ENCODE assay signal across 12 mouse cellular contexts in genomic region chr6:99282866-99283657, GRCm38 (mm10).
DNase-seq lines count a peak whose midpoint lies in the region; ATAC-seq and TF ChIP-seq lines count a peak whose summit lies in the region.
"Had no signal": no experiment of that assay in that cellular context is flagged by ENCODE, and none has a peak within 500 bp of the region (broad histone marks: within the 10 kb centered on the region; RNA-seq: fewer than 3 reads in every experiment).

No protein-coding gene starts in this region.

- H3K27ac ChIP-seq in hindbrain, embryonic 10.5 days, result 0 out of 2 replicates have a peak overlapping the region, but pooled peaks have one; percentile 46
- no peak overlapping the region for H3K27ac ChIP-seq in hindbrain, embryonic 13.5 days
- no peak overlapping the region for H3K27ac ChIP-seq in liver, embryonic 14.5 days
- H3K27ac ChIP-seq: lung, embryonic 15.5 days; neural tube, embryonic 12.5 days had no signal

- TF ChIP-seq CTCF in liver, embryonic 14.5 days (IDR thresholded peaks at IDR 0.05; ENCODE audit: low read depth), result no peak

- no peak overlapping the region for H3K9ac ChIP-seq in hindbrain, embryonic 13.5 days
- no peak overlapping the region for H3K9ac ChIP-seq in liver, embryonic 14.5 days (replicated peaks)
- H3K9ac ChIP-seq: heart, embryonic 12.5 days; lung, embryonic 15.5 days; neural tube, embryonic 12.5 days had no signal

- peaks cover 28% of the 10 kb centered on the region for H3K4me1 ChIP-seq in hindbrain, embryonic 10.5 days (replicated peaks)
- H3K4me1 ChIP-seq in hindbrain, embryonic 13.5 days (replicated peaks), result peaks cover 6% of the 10 kb centered on the region
- H3K4me1 ChIP-seq in liver, embryonic 14.5 days (replicated peaks; ENCODE audit: control insufficient read depth in 2 of 2, insufficient read depth in 2 of 2, low read length in 1 of 2), result peaks cover 0 to 12% of the 10 kb centered on the region in 2 experiments; a peak in 2 of 4 replicates
- H3K4me1 ChIP-seq: lung, embryonic 15.5 days had no signal

- 43% methylated on average over 15 of the region's 15 CpGs for WGBS in hindbrain, embryonic 10.5 days
- 43% methylated on average over 15 of the region's 15 CpGs for WGBS in hindbrain, embryonic 13.5 days
- 31% methylated on average over 15 of the region's 15 CpGs for WGBS in liver, embryonic 14.5 days (ENCODE audit: insufficient replicate concordance)

- H3K36me3 ChIP-seq in hindbrain, embryonic 10.5 days, result no peaks in the 10 kb centered on the region
- H3K36me3 ChIP-seq in hindbrain, embryonic 13.5 days, result no peaks in the 10 kb centered on the region
- no peaks in the 10 kb centered on the region for H3K36me3 ChIP-seq in liver, embryonic 14.5 days (replicated peaks; ENCODE audit: control insufficient read depth, insufficient read depth, low read depth)
- H3K36me3 ChIP-seq: heart, embryonic 12.5 days; lung, embryonic 15.5 days; neural tube, embryonic 12.5 days had no signal

- ATAC-seq in hindbrain, embryonic 13.5 days (ENCODE audit: low FRiP score), result no peak; the same call in 1 of the 2 replicates
- ATAC-seq in liver, embryonic 14.5 days (ENCODE audit: insufficient read depth), result peak; percentile 48; the same call in 1 of the 2 replicates

- H3K4me2 ChIP-seq in hindbrain, embryonic 13.5 days, result no peak overlapping the region
- H3K4me2 ChIP-seq in liver, embryonic 14.5 days (ENCODE audit: low read depth), result peak overlapping the region; percentile 6; the same call in 1 of the 2 replicates
- H3K4me2 ChIP-seq: heart, embryonic 12.5 days; lung, embryonic 15.5 days; neural tube, embryonic 12.5 days had no signal

- H3K27me3 ChIP-seq in hindbrain, embryonic 10.5 days (ENCODE audit: insufficient read depth, poor library complexity, severe bottlenecking), result no peaks in the 10 kb centered on the region
- H3K27me3 ChIP-seq in hindbrain, embryonic 13.5 days, result peaks cover 4% of the 10 kb centered on the region; the same call in 1 of the 2 replicates
- no peaks in the 10 kb centered on the region for H3K27me3 ChIP-seq in liver, embryonic 14.5 days (ENCODE audit: control insufficient read depth, insufficient read depth, low read length)
- H3K27me3 ChIP-seq: heart, embryonic 12.5 days; lung, embryonic 15.5 days; neural tube, embryonic 12.5 days had no signal

- H3K9me3 ChIP-seq in hindbrain, embryonic 10.5 days, result no peaks in the 10 kb centered on the region
- H3K9me3 ChIP-seq in hindbrain, embryonic 13.5 days, result no peaks in the 10 kb centered on the region
- no peaks in the 10 kb centered on the region for H3K9me3 ChIP-seq in liver, embryonic 14.5 days (ENCODE audit: control insufficient read depth, low read length)
- H3K9me3 ChIP-seq: heart, embryonic 12.5 days; lung, embryonic 15.5 days; neural tube, embryonic 12.5 days had no signal

- peak; percentile 24 for DNase-seq in hindbrain, embryonic 10.5 days (ENCODE audit: low spot score)
- DNase-seq in T-cell, adult 2 months (ENCODE audit: low spot score), result peak; percentile 68
- peak in 1 of 3 experiments; percentile 4 for DNase-seq in liver, embryonic 14.5 days (ENCODE audit: low read depth in 3 of 3, low spot score in 3 of 3)
- DNase-seq in naive thymus-derived CD4-positive, alpha-beta T cell, adult 2 months (ENCODE audit: low read depth), result peak; percentile 76
- no peak for DNase-seq in gastrocnemius, adult 8-10 months (ENCODE audit: low spot score in 2 of 2)
- no peak for DNase-seq in adrenal gland, postnatal 4 days (ENCODE audit: low spot score in 2 of 2)
- no peak for DNase-seq in right cerebral cortex, postnatal 36 days (ENCODE audit: low spot score in 2 of 2)
- DNase-seq: kidney, adult 8-10 months had no signal

- TF ChIP-seq EP300 in liver, embryonic 14.5 days (IDR thresholded peaks at IDR 0.05; ENCODE audit: low read depth), result no peak

- no peak overlapping the region for H3K4me3 ChIP-seq in hindbrain, embryonic 10.5 days
- no peak overlapping the region for H3K4me3 ChIP-seq in hindbrain, embryonic 13.5 days
- no peak overlapping the region for H3K4me3 ChIP-seq in liver, embryonic 14.5 days (ENCODE audit: insufficient read depth in 1 of 2, low read depth in 2 of 2, low read length in 2 of 2)
- H3K4me3 ChIP-seq: heart, embryonic 12.5 days; lung, embryonic 15.5 days; neural tube, embryonic 12.5 days had no signal

Comparison
In these comparisons a context has a peak if more than half of its experiments do, and no peak if none do; other contexts are left out.
1. DNase-seq: peak in hindbrain, embryonic 10.5 days (single experiment), T-cell, adult 2 months (single experiment) and naive thymus-derived CD4-positive, alpha-beta T cell, adult 2 months (single experiment); none in gastrocnemius, adult 8-10 months (0 of 2), adrenal gland, postnatal 4 days (0 of 2) and right cerebral cortex, postnatal 36 days (0 of 2).